Mouse (Mus musculus) bone marrow macrophage, adult 2 months (primary cell): ENCODE measurements around the gene Foxj3. TPM values are rescaled to one million over a fixed set of nuclear protein-coding genes. Genes with fewer than 3 reads are reported as not detected.

Experiments used
- H3K27ac ChIP-seq: 2 replicates; pipeline ENCODE4 v1.5.1; 2012; ENCODE audit warnings: low read depth, low read length; ENCODE audit not compliant: insufficient read depth
- H3K4me1 ChIP-seq: 2 replicates; pipeline ENCODE4 v1.6.1; 2012; ENCODE audit warnings: low read length; ENCODE audit not compliant: control insufficient read depth, insufficient read depth
- H3K4me3 ChIP-seq: 2 replicates; pipeline ENCODE4 v1.5.1; 2012; ENCODE audit warnings: mild to moderate bottlenecking, low read length, moderate library complexity; ENCODE audit not compliant: insufficient read depth
- CTCF ChIP-seq: IDR thresholded peaks from 2 replicates; pipeline ENCODE4 v1.5.1; 2012; ENCODE audit warnings: low read depth, mild to moderate bottlenecking, low read length, moderate library complexity
- POLR2A ChIP-seq: IDR thresholded peaks from 2 replicates; pipeline ENCODE4 v1.6.1; 2012; ENCODE audit warnings: mild to moderate bottlenecking, low read depth, low read length, borderline replicate concordance
- polyA plus RNA-seq: library from polyadenylated mRNA; stranded (reverse); fragments of >200 nt; gene quantifications from 2 replicates; pipeline ENCODE4 v1.2.4, GENCODE M21; 2012; ENCODE audit not compliant: missing spikeins, insufficient read depth, insufficient read length

Foxj3 gene
- polyA plus RNA-seq, 1 experiment, result 24.0 TPM

- TF ChIP-seq CTCF (no peak), POLR2A (no peak)
- Histone ChIP-seq H3K4me1 (peaks cover 25% of the 10 kb centered on the region), H3K27ac (no peak overlapping the region), H3K4me3 (no peak overlapping the region)
Observed at GRCm38 (mm10) chr4:119660007-119660406, 123.2 kb downstream of the Foxj3 start.

- Histone ChIP-seq H3K4me1 (peaks cover 25% of the 10 kb centered on the region), H3K27ac (no peak overlapping the region), H3K4me3 (no peak overlapping the region)
- TF ChIP-seq POLR2A (no peak), CTCF (no peak)
Observed at GRCm38 (mm10) chr4:119662151-119662550, 125.3 kb downstream of the Foxj3 start.

DNA sequence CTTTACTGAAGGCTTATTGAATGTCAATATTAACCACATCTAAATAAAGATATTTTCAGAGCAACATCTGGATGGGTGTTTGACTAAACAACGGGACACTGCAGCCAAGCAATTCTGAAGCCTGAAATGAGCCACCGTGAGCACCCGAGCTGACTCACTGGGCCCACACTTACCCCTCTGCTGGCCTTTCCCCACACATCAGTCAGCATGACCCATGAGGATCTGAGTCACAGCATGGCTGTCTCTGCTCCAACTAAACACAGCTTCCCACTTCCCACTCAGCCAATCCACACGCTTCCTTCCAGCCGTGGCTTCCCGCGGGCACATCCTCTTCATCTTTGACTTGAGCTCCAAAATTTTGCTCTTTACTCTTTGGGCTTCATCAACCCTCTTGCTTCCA lies 126.2 kb downstream of the Foxj3 start:
- Histone ChIP-seq H3K27ac (peak overlapping the region; percentile 62), H3K4me1 (peaks cover 25% of the 10 kb centered on the region), H3K4me3 (no peak overlapping the region)
- TF ChIP-seq CTCF (no peak), POLR2A (no peak)

DNA sequence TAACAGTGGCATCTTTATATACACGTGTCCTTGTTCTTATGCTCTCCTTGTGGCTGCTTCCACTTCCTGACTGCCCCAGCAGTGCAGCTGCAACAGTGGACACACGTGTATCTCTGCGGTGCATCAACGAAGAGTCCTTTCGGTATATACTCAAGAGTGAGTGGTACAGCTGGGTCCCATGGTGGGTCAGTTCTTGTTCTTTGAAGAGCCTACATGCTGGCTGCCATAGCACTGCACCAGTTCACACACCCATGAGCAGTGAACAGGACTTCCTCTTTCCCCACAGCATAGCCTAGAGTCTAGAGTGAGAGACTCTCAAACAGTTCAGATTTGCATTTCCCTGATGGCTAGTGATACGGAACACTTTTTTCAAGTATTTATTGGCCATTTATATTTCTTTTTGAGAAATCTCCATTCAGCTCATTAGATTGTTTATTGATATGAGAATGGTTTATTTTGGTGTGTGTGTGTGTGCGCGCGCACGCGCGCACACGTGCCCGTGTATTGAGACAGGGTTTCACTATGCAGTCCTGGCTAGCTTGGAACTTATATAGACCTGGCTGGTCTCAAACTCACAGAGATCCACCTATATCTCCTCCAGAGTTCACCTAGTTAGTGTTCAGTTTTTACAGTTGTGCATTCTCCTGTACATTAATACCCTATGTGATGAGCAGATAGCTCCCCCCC lies 126.7 kb downstream of the Foxj3 start:
- Histone ChIP-seq H3K4me1 (peaks cover 25% of the 10 kb centered on the region), H3K4me3 (no peak overlapping the region), H3K27ac (peak overlapping the region; percentile 62)
- TF ChIP-seq POLR2A (no peak), CTCF (no peak)

DNA sequence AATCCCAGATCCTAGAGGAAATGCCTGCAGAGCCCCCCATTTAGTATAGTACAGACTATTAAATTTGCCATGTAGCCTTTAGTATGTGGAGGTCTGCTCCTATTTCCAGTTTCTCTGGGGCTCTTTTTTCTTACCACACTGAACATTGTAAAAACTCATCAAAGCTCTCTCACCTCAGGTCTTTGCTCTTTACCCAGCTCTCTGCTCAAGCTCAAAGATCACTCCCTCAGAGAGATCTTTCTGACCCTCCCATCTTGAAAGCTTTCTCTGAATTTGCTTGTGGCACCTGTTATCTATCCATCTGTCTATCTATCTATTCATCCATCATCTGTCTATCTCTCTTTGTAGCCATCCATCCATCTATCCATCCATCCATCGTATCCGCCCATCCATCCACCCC lies 128.4 kb downstream of the Foxj3 start:
- H3K4me1 ChIP-seq, result peaks cover 25% of the 10 kb centered on the region
- TF ChIP-seq POLR2A (no peak), CTCF (no peak)
- H3K27ac ChIP-seq, result no peak overlapping the region
- H3K4me3 ChIP-seq, result no peak overlapping the region

DNA sequence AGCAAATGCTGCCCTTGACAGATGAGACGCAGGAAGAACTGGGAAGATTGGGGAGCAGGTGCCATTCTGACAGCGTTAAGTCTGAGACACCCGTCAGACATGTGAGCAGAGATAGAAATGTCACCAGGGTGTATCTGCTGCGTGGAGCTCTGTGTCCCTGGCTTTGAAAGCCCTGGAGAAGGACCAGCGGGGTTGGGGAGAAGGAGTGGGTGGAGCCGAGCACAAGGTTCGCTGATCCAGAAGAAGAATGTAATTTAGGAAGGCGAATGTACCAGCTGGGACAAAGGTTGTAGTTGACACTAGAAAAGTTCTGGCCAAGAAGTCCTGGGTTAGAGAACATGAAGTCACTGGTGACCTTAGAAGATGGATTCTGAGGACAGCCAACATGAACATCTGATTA lies 129.3 kb downstream of the Foxj3 start:
- no peak overlapping the region for H3K27ac ChIP-seq
- H3K4me3 ChIP-seq, result no peak overlapping the region
- H3K4me1 ChIP-seq, result peaks cover 21% of the 10 kb centered on the region
- TF ChIP-seq CTCF, result no peak
- no peak for TF ChIP-seq POLR2A

GRCm38 (mm10) chr4:119667454-119667853 lies 130.7 kb downstream of the Foxj3 start:
- Histone ChIP-seq H3K4me1 (peaks cover 12% of the 10 kb centered on the region), H3K27ac (no peak overlapping the region), H3K4me3 (no peak overlapping the region)
- TF ChIP-seq POLR2A (no peak), CTCF (peak; percentile 64)

GRCm38 (mm10) chr4:119668185-119668584 lies 131.4 kb downstream of the Foxj3 start:
- H3K4me3 ChIP-seq, result no peak overlapping the region
- H3K27ac ChIP-seq, result no peak overlapping the region
- no peak for TF ChIP-seq CTCF
- H3K4me1 ChIP-seq, result peaks cover 6% of the 10 kb centered on the region

DNA sequence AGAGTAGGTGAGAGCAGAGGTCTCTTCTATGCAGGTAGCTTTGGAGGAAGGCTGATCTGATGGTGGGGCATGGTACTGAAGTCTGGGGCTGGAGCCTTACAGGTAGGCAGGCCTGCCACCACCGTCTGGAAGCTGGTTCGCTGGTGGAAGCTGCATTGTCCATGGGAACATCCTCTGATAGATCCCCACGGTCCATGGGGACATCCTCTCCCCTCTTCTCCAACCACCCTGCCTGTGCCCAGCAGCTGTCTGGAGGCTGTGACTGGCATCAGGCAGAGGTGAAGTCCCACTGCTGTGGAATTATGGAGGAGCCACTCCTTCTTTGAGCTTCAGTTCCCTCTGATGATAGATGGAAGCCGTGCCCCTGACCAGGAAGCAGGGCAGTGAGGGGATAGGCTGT lies 131.8 kb downstream of the Foxj3 start:
- Histone ChIP-seq H3K4me3 (no peak overlapping the region), H3K27ac (no peak overlapping the region), H3K4me1 (peaks cover 3% of the 10 kb centered on the region)
- TF ChIP-seq POLR2A (no peak), CTCF (no peak)

DNA sequence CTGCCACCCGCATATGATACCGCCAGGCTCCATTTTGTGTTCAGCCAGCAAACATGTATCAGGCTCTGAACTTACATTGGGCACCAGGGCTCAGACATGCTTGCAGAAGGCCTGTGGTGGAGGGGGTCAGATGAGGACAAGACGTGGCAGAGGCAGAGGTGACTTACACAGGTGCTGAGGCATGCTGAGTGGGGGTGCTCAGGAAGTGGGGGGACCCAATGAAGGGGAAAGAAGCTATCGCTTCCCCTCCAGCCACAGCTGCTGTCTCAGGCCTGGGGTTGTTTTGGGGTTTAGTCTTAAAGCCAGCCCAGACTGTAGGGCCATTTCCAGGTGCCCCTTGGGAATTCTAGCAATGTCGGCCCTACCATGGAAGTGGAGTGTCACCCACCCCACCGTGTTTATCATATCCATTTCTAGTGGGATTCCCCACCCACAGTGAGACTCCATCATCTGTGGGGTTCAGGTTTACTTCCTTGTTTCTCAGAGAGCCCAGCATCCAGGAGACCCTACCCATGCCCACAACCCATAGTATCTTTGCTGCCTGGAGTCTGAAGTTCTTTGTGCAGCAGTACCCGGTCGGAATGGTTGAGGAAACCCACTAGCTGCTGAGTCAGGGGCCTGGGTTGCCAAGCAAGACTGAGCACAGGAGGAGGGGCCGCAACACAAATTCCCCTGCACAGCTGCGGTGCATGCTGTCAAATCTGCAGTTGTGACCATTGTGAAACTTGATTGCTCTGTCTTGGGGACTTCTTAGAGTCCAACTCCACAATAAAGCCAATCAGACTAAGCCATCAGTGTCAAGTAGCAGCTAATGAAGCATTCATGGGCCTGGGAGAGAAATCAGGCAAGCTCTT lies 132.8 kb downstream of the Foxj3 start:
- Histone ChIP-seq H3K4me3 (no peak overlapping the region), H3K4me1 (no peaks in the 10 kb centered on the region), H3K27ac (no peak overlapping the region)
- TF ChIP-seq CTCF (no peak), POLR2A (no peak)
